Mouse (Mus musculus) intestine, postnatal 0 days (tissue): ENCODE data around the gene Morc3. TPM values are rescaled to one million over a fixed set of nuclear protein-coding genes. Genes with fewer than 3 reads are reported as not detected.

Experiments used
- ATAC-seq: fragments of 200-750 bp; cut with Nextera tagmentation; 2 replicates; pipeline ENCODE4 v1.8.0; 2017; ENCODE audit warnings: mild to moderate bottlenecking, moderate TSS enrichment, moderate library complexity
- H3K27ac ChIP-seq: fragments of 300-500 bp; sonication (generic); 2 replicates; pipeline ENCODE4 v1.5.1; 2014; ENCODE audit warnings: mild to moderate bottlenecking, low read depth, low read length, moderate library complexity
- H3K27me3 ChIP-seq: fragments of 300-500 bp; sonication (generic); replicated peaks from 2 replicates; pipeline ENCODE4 v1.6.1; 2014; ENCODE audit warnings: low read length, mixed read lengths; ENCODE audit not compliant: control insufficient read depth, insufficient read depth
- H3K36me3 ChIP-seq: fragments of 300-500 bp; sonication (generic); 2 replicates; pipeline ENCODE4 v1.6.1; 2014; ENCODE audit warnings: mild to moderate bottlenecking, moderate library complexity; ENCODE audit not compliant: control insufficient read depth, insufficient read depth
- H3K4me1 ChIP-seq: fragments of 300-500 bp; sonication (generic); replicated peaks from 2 replicates; pipeline ENCODE4 v1.6.1; 2014; ENCODE audit warnings: antibody characterized with exemption, low read length, mixed read lengths; ENCODE audit not compliant: control insufficient read depth, insufficient read depth
- H3K4me2 ChIP-seq: fragments of 300-500 bp; sonication (generic); replicated peaks from 2 replicates; pipeline ENCODE4 v1.6.1; 2014; ENCODE audit warnings: low read depth, mild to moderate bottlenecking, moderate library complexity
- H3K4me3 ChIP-seq: fragments of 300-500 bp; sonication (generic); 2 replicates; pipeline ENCODE4 v1.5.1; 2014; ENCODE audit warnings: low read depth, low read length
- H3K9ac ChIP-seq: fragments of 300-500 bp; sonication (generic); 2 replicates; pipeline ENCODE4 v1.6.1; 2014; ENCODE audit warnings: mild to moderate bottlenecking, low read depth, low read length
- H3K9me3 ChIP-seq: fragments of 300-500 bp; sonication (generic); 2 replicates; pipeline ENCODE4 v1.6.1; 2016; ENCODE audit warnings: mixed run types; ENCODE audit not compliant: control insufficient read depth
- CTCF ChIP-seq: sonication (generic); IDR thresholded peaks from 2 replicates; pipeline ENCODE4 v1.5.1; 2016; ENCODE audit warnings: low read depth, mild to moderate bottlenecking, control low read depth, antibody characterized with exemption, moderate library complexity
- WGBS: fragments of 180-500 bp; shearing (Covaris S2); extraction: QIAGEN DNeasy Blood & Tissue Kit; methylation state at CpG from one replicate; pipeline ENCODE4 v1.1.7; 2014; 5-methylcytosine and 5-hydroxymethylcytosine counted together
- polyA plus RNA-seq: library from polyadenylated mRNA; unstranded; fragments of >200 nt; fragmentation: Nextera tagmentation; extraction: Ambion mirVana; gene quantifications from 2 replicates; pipeline ENCODE4 v1.2.1, GENCODE M21; 2015

Gene Morc3
- polyA plus RNA-seq, 1 experiment from 2014 or later: 15.5 TPM

DNA sequence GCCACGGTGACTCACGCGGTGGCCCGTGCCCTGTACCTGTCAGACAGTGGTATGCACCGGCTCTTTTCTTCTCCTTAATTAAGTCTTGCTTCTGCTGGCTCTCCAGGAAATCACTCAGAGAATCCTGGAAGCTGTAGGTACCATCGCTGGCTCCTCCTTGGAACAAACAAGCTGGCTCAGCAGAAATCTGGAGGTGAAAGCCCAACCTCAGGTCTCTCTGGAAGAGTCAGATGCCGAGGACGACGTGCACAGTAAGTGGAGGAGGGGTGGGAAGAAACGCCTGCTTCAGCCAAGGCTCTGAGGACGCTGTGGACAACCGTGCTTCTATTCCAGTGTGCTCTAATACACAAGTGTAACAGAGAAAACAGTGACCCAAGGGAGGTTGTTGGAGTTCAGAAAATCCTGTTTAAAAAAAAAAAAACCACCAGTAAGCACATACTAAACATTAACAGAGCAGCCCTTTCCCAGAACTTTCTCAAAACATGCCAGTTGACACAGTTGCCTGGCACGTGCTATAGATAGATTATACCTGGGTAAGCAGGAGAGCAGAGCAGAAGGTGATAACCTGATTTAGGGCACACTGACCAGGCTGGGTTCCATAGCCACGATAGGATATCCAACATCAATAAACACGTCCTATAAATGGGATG, 38.8 kb upstream of the Morc3 start:
- Histone ChIP-seq H3K27me3 (no peaks in the 10 kb centered on the region), H3K9ac (no peak overlapping the region), H3K4me3 (no peak overlapping the region), H3K27ac (no peak overlapping the region; the same call in 1 of the 2 replicates), H3K4me2 (no peak overlapping the region), H3K9me3 (no peaks in the 10 kb centered on the region), H3K36me3 (peaks cover 9% of the 10 kb centered on the region; the same call in 1 of the 2 replicates), H3K4me1 (0 out of 2 replicates have a peak, but pooled peaks cover 4% of the 10 kb centered on the region)
- 68% methylated on average over 15 of the region's 15 CpGs for WGBS
- ATAC-seq: no peak
- no peak for TF ChIP-seq CTCF

DNA sequence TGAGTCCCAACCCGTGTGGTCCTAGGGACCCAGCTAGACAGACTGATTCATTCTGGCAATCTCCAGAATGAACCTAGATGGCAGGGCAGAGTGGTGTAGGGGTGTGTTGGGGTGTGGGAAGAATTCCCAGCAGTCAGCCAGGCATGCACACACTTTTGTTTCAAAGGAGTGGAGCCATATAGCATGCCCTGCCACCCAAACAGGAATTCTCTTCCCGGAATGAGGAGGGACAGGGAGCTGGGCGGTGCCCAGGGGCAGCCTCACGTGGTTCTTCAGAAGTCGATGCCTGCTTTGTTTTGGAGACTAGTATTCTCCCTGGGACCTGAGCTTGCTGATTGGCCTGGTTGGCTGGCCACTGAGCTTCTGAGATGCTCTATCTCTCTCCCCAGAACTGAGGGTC, 37.1 kb upstream of the Morc3 start:
- Histone ChIP-seq H3K9ac (no peak overlapping the region), H3K4me1 (0 out of 2 replicates have a peak, but pooled peaks cover 5% of the 10 kb centered on the region), H3K36me3 (peaks cover 11% of the 10 kb centered on the region; the same call in 1 of the 2 replicates), H3K4me2 (no peak overlapping the region), H3K27me3 (no peaks in the 10 kb centered on the region), H3K9me3 (no peaks in the 10 kb centered on the region), H3K27ac (no peak overlapping the region), H3K4me3 (no peak overlapping the region)
- TF ChIP-seq CTCF: no peak
- 73% methylated on average over 5 of the region's 5 CpGs for WGBS
- ATAC-seq: no peak

DNA sequence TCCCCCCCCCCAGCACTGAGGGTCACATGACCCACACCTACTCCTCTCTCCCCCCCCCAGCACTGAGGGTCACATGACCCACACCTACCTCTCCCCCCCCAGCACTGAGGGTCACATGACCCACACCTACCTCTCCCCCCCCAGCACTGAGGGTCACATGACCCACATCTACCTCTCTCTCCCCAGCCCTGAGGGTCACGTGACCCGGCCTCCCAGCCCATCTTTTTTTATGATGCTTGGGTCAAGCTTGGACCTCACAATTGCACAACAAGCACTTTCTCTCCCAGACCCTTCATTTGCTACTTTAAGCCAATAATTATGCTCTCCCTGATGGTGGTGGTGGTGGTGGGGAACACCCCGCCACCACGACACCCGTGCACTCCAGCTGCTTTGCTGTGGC, 36.5 kb upstream of the Morc3 start:
- 0 out of 2 replicates have a peak, but pooled peaks cover 5% of the 10 kb centered on the region for H3K4me1 ChIP-seq
- no peak for TF ChIP-seq CTCF
- H3K27me3 ChIP-seq: no peaks in the 10 kb centered on the region
- H3K4me3 ChIP-seq: no peak overlapping the region
- peaks cover 13% of the 10 kb centered on the region for H3K36me3 ChIP-seq
- no peak overlapping the region for H3K9ac ChIP-seq
- no peak for ATAC-seq
- WGBS: 91% methylated on average over 5 of the region's 5 CpGs
- H3K4me2 ChIP-seq: no peak overlapping the region
- no peak overlapping the region for H3K27ac ChIP-seq
- H3K9me3 ChIP-seq: no peaks in the 10 kb centered on the region

DNA sequence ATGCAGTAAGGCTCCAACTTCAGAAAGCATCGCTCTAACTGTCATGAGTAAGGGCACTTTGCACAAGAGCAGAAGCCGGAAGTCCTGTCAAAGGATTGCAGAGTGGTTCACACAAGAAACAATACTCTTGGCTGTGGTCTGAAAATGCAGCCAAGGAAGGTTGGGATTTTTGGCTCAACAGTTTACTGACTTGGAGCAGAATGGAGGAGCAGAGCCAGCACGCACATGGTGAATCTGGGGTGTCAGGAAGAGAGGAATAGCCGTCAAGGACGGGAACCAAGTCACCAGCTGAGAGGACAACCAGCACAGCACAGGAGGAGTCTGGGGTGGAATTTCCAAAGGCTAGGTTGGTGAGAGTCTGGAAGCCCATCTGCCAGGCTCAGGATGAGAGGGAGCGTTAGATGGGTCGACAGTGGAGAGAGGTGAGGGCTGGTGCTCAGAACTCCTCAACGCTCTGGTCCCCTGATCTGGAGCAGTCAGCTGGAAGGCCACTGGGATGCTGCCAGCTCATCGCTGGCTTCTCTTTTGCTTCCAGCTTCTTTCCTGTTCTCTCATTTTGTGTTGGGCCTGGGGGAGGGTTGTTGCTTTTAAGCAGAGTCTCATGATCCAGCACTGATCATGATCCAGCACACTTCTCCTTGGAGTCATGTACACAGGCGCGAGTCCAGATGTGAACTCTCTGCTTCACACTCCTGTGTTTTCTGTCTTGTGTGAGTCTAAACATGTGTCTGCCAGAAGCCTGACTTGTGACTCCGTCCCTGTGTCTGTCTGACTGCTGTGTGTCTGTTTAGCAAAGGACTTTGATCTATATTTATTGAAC, 34.7 kb upstream of the Morc3 start:
- Histone ChIP-seq H3K4me3 (no peak overlapping the region), H3K9ac (no peak overlapping the region), H3K9me3 (no peaks in the 10 kb centered on the region), H3K27me3 (no peaks in the 10 kb centered on the region), H3K4me1 (0 out of 2 replicates have a peak, but pooled peaks cover 5% of the 10 kb centered on the region), H3K27ac (peak overlapping the region; percentile 77), H3K36me3 (peaks cover 21% of the 10 kb centered on the region), H3K4me2 (no peak overlapping the region)
- TF ChIP-seq CTCF: no peak
- 58% methylated on average over 12 of the region's 12 CpGs for WGBS
- peak; percentile 70 for ATAC-seq

DNA sequence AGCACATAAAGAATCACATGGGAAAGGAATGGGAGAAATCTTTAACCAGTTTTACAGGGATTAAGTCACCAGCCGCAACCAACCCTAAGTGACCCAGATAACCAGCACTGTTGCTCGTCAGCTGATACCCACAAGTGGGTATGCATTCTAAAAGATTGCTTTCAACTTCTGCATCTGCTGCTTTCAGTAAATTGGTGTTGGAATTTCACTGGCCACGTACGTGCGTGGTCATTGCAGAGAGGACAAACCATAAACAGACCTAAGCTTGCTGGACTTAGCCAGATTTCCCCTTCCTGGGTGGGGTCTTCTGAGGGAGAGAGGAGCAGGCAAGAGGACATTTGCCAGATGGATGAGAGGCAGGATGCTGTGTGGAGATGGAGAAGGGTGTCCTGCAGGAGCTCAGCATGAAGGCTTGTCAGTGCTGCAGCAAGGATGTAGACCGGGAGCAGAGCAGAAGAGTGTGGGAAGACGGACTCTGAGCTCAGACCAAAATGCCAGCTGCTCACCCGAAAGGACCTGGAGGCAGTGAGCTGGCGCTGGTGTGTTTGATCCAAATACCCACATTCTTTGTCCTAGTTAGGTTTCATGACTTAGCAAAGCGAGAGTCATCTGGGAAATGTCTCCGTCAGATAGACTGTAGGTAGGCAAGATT, 34.0 kb upstream of the Morc3 start:
- Histone ChIP-seq H3K36me3 (peaks cover 15% of the 10 kb centered on the region), H3K4me2 (no peak overlapping the region), H3K27me3 (no peaks in the 10 kb centered on the region), H3K27ac (peak overlapping the region; percentile 77), H3K9ac (no peak overlapping the region), H3K4me3 (no peak overlapping the region), H3K4me1 (0 out of 2 replicates have a peak, but pooled peaks cover 5% of the 10 kb centered on the region), H3K9me3 (no peaks in the 10 kb centered on the region)
- ATAC-seq: peak; percentile 29; the same call in 1 of the 2 replicates
- TF ChIP-seq CTCF: no peak
- WGBS: 49% methylated on average over 11 of the region's 11 CpGs

DNA sequence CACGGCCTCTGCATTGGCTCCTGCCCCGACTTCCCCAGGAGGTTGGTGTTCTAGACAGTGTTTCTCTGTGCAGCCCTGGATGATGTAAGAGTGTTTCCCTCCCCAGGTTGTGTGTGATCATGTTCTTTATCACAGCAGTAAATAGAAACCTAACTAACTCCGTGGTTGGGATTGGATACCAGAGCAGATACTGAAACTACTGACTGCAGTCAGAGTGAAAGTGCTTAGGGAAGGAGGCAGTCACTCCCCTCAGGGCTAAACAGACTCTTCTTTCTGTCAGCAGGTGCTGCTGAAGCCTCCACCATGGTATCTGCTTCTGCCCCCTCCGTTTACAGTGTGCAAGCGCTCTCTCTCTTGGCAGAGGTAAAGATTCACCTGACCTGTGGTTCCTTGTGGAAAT, 33.3 kb upstream of the Morc3 start:
- H3K27me3 ChIP-seq: no peaks in the 10 kb centered on the region
- no peak overlapping the region for H3K9ac ChIP-seq
- 0 out of 2 replicates have a peak, but pooled peaks cover 5% of the 10 kb centered on the region for H3K4me1 ChIP-seq
- peak overlapping the region; percentile 77 for H3K27ac ChIP-seq
- H3K9me3 ChIP-seq: no peaks in the 10 kb centered on the region
- no peak for TF ChIP-seq CTCF
- WGBS: 52% methylated on average over 5 of the region's 5 CpGs
- H3K4me3 ChIP-seq: no peak overlapping the region
- peak; percentile 61 for ATAC-seq
- H3K4me2 ChIP-seq: no peak overlapping the region; the same call in 1 of the 2 replicates
- H3K36me3 ChIP-seq: peaks cover 20% of the 10 kb centered on the region
